Mouse (Mus musculus) embryo, embryonic 10 days (tissue): ENCODE data around the gene AU022252.
"Not testable (repeated sequence)": the region's sequence is repeated elsewhere in the genome, so short reads cannot be mapped to it uniquely, and the experiment has no call there.

ENCODE experiments used
- DNase-seq: peaks from one replicate; pipeline ENCODE4 v3.0.0-alpha.2; 2015; ENCODE audit warnings: low spot score

AU022252 gene

GRCm38 (mm10) chr4:119232410-119233255, at the start of gene AU022252, which contains the start of gene P3h1:
Gene AU022252 (minus strand): TSS chr4:119232712.
Gene P3h1 (plus strand): TSS chr4:119232915.
- peak; percentile 99 for DNase-seq

GRCm38 (mm10) chr4:119278784-119279183, 46.3 kb upstream of the AU022252 start:
- DNase-seq, result not testable (repeated sequence)

GRCm38 (mm10) chr4:119275726-119276125, 43.2 kb upstream of the AU022252 start:
- DNase-seq, result no peak

GRCm38 (mm10) chr4:119275226-119275625, 42.7 kb upstream of the AU022252 start:
- no peak for DNase-seq

GRCm38 (mm10) chr4:119274627-119275026, 42.1 kb upstream of the AU022252 start:
- no peak for DNase-seq

DNA sequence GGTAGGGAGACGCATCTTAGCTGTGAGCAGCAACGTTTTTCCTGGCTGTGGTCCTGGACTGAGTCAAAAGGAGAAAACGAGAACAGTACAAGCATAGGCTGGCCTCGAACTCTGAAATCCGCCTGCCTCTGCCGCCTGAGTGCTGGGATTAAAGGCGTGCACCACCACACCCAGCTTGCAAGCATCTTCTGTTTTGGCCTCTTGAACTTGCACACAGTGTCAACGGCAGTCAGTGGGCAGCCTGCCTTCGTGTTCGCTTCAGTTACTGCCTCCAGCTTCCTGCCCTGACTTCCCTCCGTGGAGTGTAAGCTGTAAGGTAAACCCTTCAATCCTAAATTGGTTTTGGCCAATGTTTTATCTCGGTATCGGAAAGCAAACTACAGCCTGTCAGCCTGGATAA, 34.1 kb upstream of the AU022252 start:
- no peak for DNase-seq

DNA sequence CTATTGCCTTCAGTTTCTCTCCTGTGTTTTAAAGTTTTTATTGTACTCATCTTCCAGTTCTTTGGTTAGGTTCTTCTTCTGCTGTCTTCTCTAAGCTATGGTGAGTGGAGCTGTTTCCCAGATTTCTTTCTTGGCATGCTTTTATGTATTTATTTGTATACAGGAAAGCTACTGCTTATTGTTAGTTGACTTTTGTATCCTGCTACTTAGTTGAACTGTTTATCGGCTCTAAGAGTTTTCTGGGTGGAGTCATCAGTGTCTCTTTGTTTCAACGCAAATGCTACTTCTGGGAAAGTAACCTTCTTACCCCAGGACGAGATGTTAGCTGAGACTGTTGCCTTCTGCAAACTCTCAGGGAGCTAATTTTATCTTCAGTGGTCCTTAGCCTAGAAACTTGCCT, 30.9 kb upstream of the AU022252 start:
- no peak for DNase-seq

DNA sequence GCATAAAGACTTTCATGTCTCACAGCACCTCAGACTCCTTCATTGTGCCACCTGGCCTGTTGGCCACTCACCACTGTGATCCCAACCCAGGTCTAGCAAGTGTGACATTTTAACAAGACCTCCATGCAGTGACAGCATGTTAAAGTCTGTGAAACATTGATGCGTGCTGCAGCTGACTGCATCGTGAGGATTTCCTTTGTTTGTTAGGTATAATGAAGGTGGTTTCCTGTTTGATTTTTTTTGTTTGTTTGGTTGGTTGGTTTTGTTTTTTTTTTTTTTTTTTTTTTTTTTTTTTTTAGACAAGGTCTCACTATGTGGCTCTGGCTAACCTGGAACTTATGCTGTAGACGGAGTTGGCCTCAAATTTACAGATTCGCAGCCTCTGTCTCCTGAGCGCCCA, 30.0 kb upstream of the AU022252 start:
- no peak for DNase-seq

DNA sequence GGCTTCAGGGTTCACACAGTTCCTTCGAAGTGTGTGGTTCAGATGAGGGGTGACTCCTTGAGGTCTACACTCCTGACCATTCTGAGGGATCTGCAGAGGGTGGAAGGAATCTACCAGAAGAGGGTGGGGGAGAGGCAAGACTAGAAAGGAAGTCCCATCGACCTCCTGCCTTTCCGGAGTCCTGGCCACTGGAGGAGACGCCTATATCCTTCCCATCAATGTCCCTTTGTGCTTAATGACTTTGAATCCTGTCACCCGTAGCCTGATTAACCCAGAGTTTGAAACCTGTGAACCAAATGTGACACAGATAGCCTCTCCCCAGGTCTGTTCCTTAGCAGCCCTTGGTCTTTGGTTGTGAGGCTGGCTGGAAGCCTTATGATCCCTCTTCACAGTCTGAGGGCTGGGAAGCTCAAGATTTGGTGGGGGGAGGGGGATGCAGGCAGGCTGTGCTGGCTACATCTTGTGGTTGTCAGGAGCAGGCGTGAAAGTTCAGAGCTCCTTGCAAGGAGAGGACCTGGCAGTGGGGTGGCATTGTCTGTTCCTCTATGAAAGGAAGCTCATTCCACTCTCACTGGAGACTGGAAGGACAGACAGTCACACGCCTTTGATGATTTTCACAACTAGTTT, 28.7 kb upstream of the AU022252 start:
- DNase-seq, result no peak

GRCm38 (mm10) chr4:119259344-119260254, 27.1 kb upstream of the AU022252 start:
- DNase-seq, result no peak

- no peak for DNase-seq
These were observed 24.6 kb upstream of the AU022252 start for GRCm38 (mm10) chr4:119257083-119257482.

DNA sequence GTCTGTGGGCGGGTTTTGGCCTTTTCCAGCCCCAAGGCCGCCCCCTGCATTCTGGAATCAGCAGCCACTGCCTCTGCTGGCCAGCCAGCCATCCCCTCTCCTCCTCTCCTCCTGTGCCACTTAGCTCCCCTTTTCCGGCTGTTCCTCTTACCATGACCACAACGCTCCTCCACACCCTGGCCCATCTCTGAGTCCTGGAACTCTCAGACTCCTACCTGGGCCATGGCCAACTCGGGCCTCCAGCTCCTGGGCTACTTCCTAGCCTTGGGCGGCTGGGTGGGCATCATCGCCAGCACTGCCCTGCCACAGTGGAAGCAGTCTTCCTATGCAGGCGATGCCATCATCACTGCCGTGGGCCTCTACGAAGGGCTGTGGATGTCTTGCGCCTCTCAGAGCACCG, 22.8 kb upstream of the AU022252 start, which contains the start of gene Cldn19:
Gene Cldn19 (plus strand): TSS at position 64 of the 400 bp plus-strand sequence.
- DNase-seq, result no peak

GRCm38 (mm10) chr4:119254012-119254618, 21.6 kb upstream of the AU022252 start:
- DNase-seq, result no peak

DNA sequence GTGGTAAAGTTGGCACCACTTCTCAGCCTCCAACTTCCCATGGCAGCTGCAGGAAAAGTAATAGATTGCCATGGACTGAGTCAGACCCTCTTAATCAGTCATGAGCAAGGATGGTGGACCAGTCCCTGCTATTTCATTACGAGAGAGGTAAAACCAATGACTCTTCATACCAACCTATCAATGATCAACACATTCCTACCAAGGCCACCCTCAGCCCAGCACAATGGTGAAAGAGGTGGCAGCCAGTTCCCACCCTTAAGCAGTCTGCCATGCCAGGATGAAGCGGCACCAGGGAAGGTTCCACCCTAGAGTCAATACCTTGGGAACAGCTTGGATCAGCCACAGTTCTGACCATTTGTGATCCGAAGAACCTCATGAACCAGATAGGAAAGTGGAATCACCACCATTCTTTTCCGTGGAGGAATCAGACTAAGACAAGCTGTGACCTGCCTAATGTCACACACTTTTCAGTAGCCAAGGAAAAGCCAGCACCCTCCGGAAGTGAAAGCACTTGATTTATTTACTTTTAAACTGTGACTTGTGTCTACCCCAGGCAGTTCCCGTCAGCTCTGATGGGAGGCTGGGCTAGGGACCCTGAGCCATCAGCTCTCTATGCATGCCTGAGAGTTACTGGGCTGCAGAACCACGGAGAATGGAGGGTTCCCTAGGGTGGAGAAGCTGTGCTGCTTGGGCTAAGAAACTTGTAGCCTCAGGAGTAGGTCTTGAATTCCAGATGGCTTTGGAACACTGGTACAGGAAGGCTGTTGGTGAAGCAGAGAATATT, 19.7 kb upstream of the AU022252 start:
- no peak for DNase-seq

- no peak for DNase-seq
These were observed 16.0 kb upstream of the AU022252 start for GRCm38 (mm10) chr4:119248407-119248965.

DNA sequence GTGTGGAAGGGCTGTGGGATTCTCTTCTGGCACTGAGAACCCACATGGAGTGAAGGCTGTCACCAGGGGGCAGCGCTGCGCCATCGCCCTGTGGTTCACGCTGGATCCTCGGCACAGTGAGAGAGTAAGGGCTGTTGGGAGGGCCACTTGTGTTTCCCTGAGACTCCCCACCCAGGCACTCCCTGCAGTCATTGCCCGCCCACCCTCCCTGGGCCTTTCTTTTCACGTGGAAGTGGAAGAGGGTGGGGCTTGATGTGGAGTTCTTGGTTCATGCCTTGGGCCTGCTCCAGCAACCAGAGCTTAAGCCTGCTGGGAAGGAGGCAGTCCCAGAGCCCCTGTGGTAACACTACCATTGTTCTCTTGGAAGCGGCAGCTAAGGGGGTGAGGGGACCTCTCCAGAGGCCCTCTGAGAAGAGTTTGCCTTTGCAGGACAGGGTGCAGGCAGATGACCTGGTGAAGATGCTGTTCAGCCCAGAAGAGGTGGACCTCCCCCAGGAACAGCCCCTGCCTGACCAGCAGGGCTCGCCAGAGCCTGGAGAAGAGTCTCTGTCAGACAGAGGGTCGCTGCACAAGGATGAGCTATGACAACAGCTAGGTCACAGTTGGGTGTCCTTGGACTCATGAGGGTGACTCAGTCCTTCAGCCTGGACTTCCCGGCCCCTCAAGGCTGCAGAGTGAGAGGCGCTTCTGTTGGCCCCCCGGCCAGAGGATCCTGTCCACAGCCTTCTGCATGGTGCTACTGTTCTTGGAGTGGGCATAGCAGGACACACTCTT, 15.1 kb upstream of the AU022252 start:
- DNase-seq, result peak; percentile 86

GRCm38 (mm10) chr4:119246688-119247225, 14.2 kb upstream of the AU022252 start:
- DNase-seq, result no peak

- DNase-seq, result no peak
These were observed 13.4 kb upstream of the AU022252 start for GRCm38 (mm10) chr4:119245961-119246360.

DNA sequence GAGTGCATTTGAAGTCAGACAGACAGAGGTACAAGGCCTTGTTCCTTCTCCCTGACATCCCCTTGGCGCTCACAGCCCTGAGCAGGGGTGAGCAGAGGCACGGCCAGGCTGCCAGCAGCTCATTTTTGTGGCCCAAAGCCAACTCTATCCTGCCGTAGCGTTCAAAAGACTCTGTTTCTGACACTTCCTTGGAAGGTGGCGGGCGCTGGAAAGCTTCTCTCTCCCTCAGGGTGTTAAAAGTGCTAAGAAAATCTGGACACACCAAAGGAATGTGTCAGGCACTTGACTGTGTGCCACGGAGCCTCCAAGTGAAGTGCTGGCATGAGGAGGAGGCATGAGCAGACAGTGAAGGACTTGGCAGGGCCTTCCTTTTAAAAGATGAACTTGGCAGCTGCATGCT, 13.0 kb upstream of the AU022252 start:
- DNase-seq, result no peak
